Mouse (Mus musculus): ENCODE measurements around the gene 2010111I01Rik. TPM values are rescaled to one million over a fixed set of nuclear protein-coding genes. Genes with fewer than 3 reads are reported as not detected.
"Not testable (repeated sequence)": the region's sequence is repeated elsewhere in the genome, so short reads cannot be mapped to it uniquely, and the experiment has no call there.

The 2010111I01Rik gene
- polyA plus RNA-seq (2015; fragmentation: Nextera tagmentation; extraction: Ambion mirVana): 129 and 133 TPM in 2 replicates

DNA sequence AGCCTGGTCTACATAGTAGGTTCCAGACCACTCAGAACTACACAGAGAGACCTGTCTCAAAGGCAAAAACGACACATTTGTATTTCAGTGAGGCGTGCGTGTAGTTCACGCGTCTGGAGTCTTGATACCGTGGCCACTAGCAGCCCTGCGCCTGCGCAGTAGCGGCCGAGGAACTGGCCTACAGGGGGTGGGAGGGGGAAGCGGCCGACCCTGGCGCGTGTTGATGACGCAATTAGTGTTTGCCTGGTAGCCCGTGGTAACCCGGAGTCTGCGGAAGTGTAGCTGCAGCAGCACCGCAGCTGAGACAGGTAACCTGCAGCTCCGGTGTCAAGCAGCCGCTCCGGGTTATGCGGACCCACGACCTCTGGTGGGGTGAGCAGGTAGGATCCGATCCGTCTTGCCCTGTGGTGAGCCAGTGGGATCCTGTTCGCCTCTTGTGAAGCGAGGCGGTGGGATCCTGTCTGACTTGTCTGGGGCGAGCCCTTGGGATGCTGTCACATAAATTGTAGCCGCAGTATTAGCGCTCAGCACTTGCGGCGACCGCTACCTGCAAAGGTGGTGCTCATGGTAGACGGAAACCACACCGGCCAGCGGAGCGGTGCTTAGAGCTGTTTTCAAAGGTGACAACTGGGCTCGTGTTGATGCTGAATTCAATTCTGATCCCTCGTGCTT is at the start of gene 2010111I01Rik:
Gene 2010111I01Rik (plus strand): TSS at position 254 of the 672 bp plus-strand sequence.
- Histone ChIP-seq H3K4me1 (peaks cover 7% of the 10 kb centered on the region), H3K9ac (peak within 1 kb of the TSS; percentile 61), H3K9me3 (no peaks in the 10 kb centered on the region), H3K27me3 (no peaks in the 10 kb centered on the region), H3K4me3 (peak within 1 kb of the TSS; percentile 71), H3K4me2 (peak within 1 kb of the TSS; percentile 76), H3K27ac (no peak within 1 kb of the TSS), H3K36me3 (no peaks in the 10 kb centered on the region)
- under 1% methylated on average over 41 of the region's 41 CpGs for WGBS
- ATAC-seq (ENCODE audit: borderline replicate concordance, extremely low read depth, low FRiP score, low TSS enrichment): peak; percentile 93

- H3K27me3 ChIP-seq: no peaks in the 10 kb centered on the region
- no peaks in the 10 kb centered on the region for H3K36me3 ChIP-seq
- H3K27ac ChIP-seq: peak overlapping the region; percentile 29; the same call in 1 of the 2 replicates
- H3K4me1 ChIP-seq: no peaks in the 10 kb centered on the region; the same call in 1 of the 2 replicates
- no peak overlapping the region for H3K4me3 ChIP-seq
- ATAC-seq (ENCODE audit: borderline replicate concordance, extremely low read depth, low FRiP score, low TSS enrichment): peak; percentile 66; the same call in 1 of the 2 replicates
- H3K9me3 ChIP-seq: no peaks in the 10 kb centered on the region
- WGBS: 30% methylated on average over 4 of the region's 4 CpGs
- H3K9ac ChIP-seq: no peak overlapping the region
- no peak overlapping the region for H3K4me2 ChIP-seq
Measured at GRCm38 (mm10) chr13:62916675-62917074, 48.0 kb upstream of the 2010111I01Rik start.

DNA sequence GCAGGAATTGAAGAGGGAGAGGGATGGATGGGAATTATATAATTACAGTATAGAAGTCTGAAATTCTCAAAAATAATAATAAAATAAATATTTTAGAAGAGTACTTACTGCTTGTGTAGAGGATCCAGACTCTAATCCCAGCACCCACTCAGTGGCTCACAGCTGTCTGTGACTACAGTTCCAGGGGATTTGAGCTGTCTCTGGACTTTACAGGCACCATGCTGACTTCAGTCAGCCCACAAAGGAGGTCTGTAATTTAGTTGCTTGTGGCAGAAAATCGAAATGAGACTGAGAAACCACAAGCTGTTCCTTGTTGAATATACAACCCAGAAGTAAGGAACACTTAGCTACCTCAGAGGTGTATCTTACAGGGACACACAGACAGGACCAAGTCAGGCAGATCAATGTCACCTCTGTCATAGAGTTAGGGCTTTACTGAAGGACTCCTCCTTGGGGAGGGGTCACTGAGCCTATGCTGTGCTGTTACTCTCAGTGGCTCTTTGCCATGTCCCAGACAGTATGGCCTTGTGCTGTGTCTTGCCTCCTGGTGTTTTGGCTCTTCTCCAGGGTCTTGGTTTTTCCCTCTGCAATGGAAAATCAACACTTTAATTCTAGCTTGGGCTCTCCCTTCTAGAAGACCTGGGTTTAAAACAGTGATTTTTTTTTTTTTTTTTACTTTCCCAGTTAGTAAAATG is 47.1 kb upstream of the 2010111I01Rik start:
- H3K27ac ChIP-seq: peak overlapping the region; percentile 27; the same call in 1 of the 2 replicates

GRCm38 (mm10) chr13:62919647-62920341 is 44.9 kb upstream of the 2010111I01Rik start:
- no peak overlapping the region for H3K4me3 ChIP-seq
- no peak overlapping the region for H3K4me2 ChIP-seq
- whole genome bisulfite sequencing: 29% methylated on average over 11 of the region's 11 CpGs
- H3K36me3 ChIP-seq: no peaks in the 10 kb centered on the region
- no peaks in the 10 kb centered on the region for H3K27me3 ChIP-seq
- ATAC-seq (ENCODE audit: borderline replicate concordance, extremely low read depth, low FRiP score, low TSS enrichment): no peak
- H3K9ac ChIP-seq: no peak overlapping the region
- H3K27ac ChIP-seq: no peak overlapping the region; the same call in 1 of the 2 replicates
- peaks cover 6% of the 10 kb centered on the region for H3K4me1 ChIP-seq
- no peaks in the 10 kb centered on the region for H3K9me3 ChIP-seq

More for the DNA sequence above, 47.1 kb upstream of the 2010111I01Rik start:
- H3K27me3 ChIP-seq: no peaks in the 10 kb centered on the region
- H3K4me1 ChIP-seq: no peaks in the 10 kb centered on the region; the same call in 1 of the 2 replicates
- H3K36me3 ChIP-seq: no peaks in the 10 kb centered on the region
- H3K4me2 ChIP-seq: no peak overlapping the region
- no peaks in the 10 kb centered on the region for H3K9me3 ChIP-seq
- ATAC-seq (ENCODE audit: borderline replicate concordance, extremely low read depth, low FRiP score, low TSS enrichment): peak; percentile 81
- H3K4me3 ChIP-seq: no peak overlapping the region
- H3K9ac ChIP-seq: no peak overlapping the region
- WGBS: 33% methylated on average over 1 of the region's 1 CpGs

DNA sequence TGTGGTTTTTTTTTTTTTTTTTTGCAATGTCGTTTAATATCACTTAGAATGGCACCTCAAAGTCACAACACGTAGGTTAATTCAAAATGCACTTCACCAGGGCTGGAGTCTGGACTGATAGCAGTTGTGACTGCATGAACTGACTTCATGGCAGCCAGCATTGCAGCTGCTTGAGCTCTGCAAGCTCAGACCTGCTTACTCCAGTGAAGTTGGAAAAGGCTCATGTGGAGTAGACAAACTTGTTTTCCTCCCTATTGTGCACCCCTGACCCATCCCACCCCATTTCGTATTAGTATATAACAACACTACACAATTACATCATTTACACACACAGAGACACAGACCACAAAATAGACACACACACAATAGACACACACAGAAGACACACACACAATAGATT is 42.0 kb upstream of the 2010111I01Rik start:
- no peak for ATAC-seq (ENCODE audit: borderline replicate concordance, extremely low read depth, low FRiP score, low TSS enrichment)
- 73% methylated on average over 3 of the region's 3 CpGs for WGBS

DNA sequence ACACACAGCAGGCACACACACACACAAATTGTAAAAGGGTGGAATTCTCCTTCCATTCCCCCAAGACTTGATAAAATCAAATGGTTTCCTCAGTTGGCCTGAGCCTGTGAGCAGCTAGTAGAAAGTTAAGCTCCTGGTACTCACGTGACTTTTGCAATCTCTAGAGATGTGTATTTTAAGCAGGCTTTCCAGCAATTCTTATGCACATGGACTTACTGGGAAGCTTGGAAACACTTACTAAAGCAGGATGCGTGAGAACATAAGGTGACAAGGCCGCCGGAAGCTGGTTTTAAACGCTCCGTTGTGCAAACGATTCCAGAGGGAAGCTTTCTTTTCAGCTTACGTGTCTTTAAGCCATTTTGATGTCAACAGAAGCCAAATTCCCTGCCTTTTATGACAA is 41.5 kb upstream of the 2010111I01Rik start:
- WGBS: 51% methylated on average over 8 of the region's 8 CpGs
- Histone ChIP-seq H3K36me3 (no peaks in the 10 kb centered on the region), H3K4me2 (no peak overlapping the region), H3K27me3 (no peaks in the 10 kb centered on the region), H3K27ac (peak overlapping the region; percentile 16; the same call in 1 of the 2 replicates), H3K4me1 (peaks cover 6% of the 10 kb centered on the region), H3K9ac (no peak overlapping the region), H3K4me3 (no peak overlapping the region), H3K9me3 (no peaks in the 10 kb centered on the region)
- ATAC-seq (ENCODE audit: borderline replicate concordance, extremely low read depth, low FRiP score, low TSS enrichment): no peak

More for the DNA sequence above, 42.0 kb upstream of the 2010111I01Rik start:
- Histone ChIP-seq H3K36me3 (no peaks in the 10 kb centered on the region), H3K27ac (no peak overlapping the region), H3K4me2 (no peak overlapping the region), H3K9me3 (no peaks in the 10 kb centered on the region), H3K9ac (no peak overlapping the region), H3K4me1 (peaks cover 6% of the 10 kb centered on the region), H3K27me3 (no peaks in the 10 kb centered on the region), H3K4me3 (no peak overlapping the region)

GRCm38 (mm10) chr13:62926479-62926878 is 38.2 kb upstream of the 2010111I01Rik start:
- WGBS: 50% methylated on average over 1 of the region's 1 CpGs
- Histone ChIP-seq H3K9ac (no peak overlapping the region), H3K27ac (no peak overlapping the region), H3K36me3 (no peaks in the 10 kb centered on the region), H3K4me2 (no peak overlapping the region), H3K4me3 (no peak overlapping the region), H3K9me3 (no peaks in the 10 kb centered on the region), H3K27me3 (no peaks in the 10 kb centered on the region), H3K4me1 (peaks cover 14% of the 10 kb centered on the region)
- no peak for ATAC-seq (ENCODE audit: borderline replicate concordance, extremely low read depth, low FRiP score, low TSS enrichment)

DNA sequence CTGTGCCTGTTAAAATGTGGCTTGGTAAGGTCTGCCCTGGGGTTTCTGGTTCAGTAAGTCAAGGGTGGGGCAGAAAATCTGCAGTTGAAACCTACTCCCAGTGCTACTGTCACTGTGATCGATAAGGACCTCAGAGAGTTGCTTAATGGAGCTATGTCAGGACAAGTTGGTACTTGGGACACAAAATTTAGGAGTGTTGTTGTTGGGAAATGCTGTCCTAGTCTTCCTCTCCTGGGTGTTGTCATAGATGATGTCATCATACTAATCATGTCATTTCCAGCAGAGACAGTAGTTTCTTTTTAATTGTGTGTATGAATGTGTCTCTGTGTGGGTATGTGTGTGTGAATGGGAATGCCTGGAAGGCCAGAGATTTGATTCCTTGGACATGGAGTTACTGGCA is 37.2 kb upstream of the 2010111I01Rik start:
- Histone ChIP-seq H3K36me3 (no peaks in the 10 kb centered on the region), H3K4me3 (no peak overlapping the region), H3K27me3 (no peaks in the 10 kb centered on the region), H3K9me3 (no peaks in the 10 kb centered on the region), H3K27ac (no peak overlapping the region), H3K4me2 (no peak overlapping the region), H3K4me1 (peaks cover 14% of the 10 kb centered on the region), H3K9ac (no peak overlapping the region)
- WGBS: 78% methylated on average over 1 of the region's 1 CpGs
- ATAC-seq (ENCODE audit: borderline replicate concordance, extremely low read depth, low FRiP score, low TSS enrichment): no peak

DNA sequence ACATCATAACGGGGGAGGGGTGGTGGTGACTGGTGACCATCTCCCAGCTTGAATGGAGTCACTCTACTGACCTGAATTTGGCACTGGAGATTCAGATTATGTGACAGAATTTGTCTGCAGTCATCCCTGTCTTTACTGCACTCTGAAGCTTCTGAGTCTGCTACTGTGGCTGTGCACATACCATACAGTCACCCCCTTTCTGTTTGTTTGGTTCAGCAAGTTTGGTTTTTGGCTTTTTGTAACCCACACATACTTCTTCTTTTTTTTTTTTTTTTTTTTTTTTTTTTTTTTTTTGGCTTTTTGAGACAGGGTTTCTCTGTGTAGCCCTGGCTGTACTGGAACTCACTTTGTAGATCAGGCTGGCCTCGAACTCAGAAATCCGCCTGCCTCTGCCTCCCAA is 35.5 kb upstream of the 2010111I01Rik start:
- not testable (repeated sequence) for H3K4me2 ChIP-seq, H3K4me3 ChIP-seq, H3K36me3 ChIP-seq, H3K9me3 ChIP-seq, H3K9ac ChIP-seq, H3K27me3 ChIP-seq, H3K4me1 ChIP-seq
- 88% methylated on average over 3 of the region's 3 CpGs for WGBS
- peak overlapping the region; percentile 79 for H3K27ac ChIP-seq
- peak; percentile 44 for ATAC-seq (ENCODE audit: borderline replicate concordance, extremely low read depth, low FRiP score, low TSS enrichment)

GRCm38 (mm10) chr13:62929766-62930389 is 34.8 kb upstream of the 2010111I01Rik start:
- H3K4me2 ChIP-seq: no peak overlapping the region
- H3K27me3 ChIP-seq: no peaks in the 10 kb centered on the region
- H3K4me1 ChIP-seq: peaks cover 8% of the 10 kb centered on the region; the same call in 1 of the 2 replicates
- WGBS: 43% methylated on average over 9 of the region's 9 CpGs
- peak; percentile 78; the same call in 1 of the 2 replicates for ATAC-seq (ENCODE audit: borderline replicate concordance, extremely low read depth, low FRiP score, low TSS enrichment)
- peak overlapping the region; percentile 79 for H3K27ac ChIP-seq
- H3K36me3 ChIP-seq: no peaks in the 10 kb centered on the region
- no peaks in the 10 kb centered on the region for H3K9me3 ChIP-seq
- no peak overlapping the region for H3K4me3 ChIP-seq
- no peak overlapping the region for H3K9ac ChIP-seq

GRCm38 (mm10) chr13:62932452-62932851 is 32.2 kb upstream of the 2010111I01Rik start:
- WGBS: 78% methylated on average over 4 of the region's 4 CpGs

More at GRCm38 (mm10) chr13:62932452-62932851, 32.2 kb upstream of the 2010111I01Rik start:
- H3K4me2 ChIP-seq: no peak overlapping the region
- no peak overlapping the region for H3K4me3 ChIP-seq
- ATAC-seq (ENCODE audit: borderline replicate concordance, extremely low read depth, low FRiP score, low TSS enrichment): no peak
- peaks cover 8% of the 10 kb centered on the region; the same call in 1 of the 2 replicates for H3K4me1 ChIP-seq
- no peaks in the 10 kb centered on the region for H3K27me3 ChIP-seq
- H3K9ac ChIP-seq: no peak overlapping the region
- no peaks in the 10 kb centered on the region for H3K36me3 ChIP-seq
- no peaks in the 10 kb centered on the region for H3K9me3 ChIP-seq
- H3K27ac ChIP-seq: no peak overlapping the region
